20 mouse cellular contexts compared by ENCODE assay signal in genomic region chr19:19043138-19043537, GRCm38 (mm10).
DNase-seq lines count a peak whose midpoint lies in the region; ATAC-seq and TF ChIP-seq lines count a peak whose summit lies in the region.
"Had no signal": no experiment of that assay in that cellular context is flagged by ENCODE, and none has a peak within 500 bp of the region (broad histone marks: within the 10 kb centered on the region; RNA-seq: fewer than 3 reads in every experiment).

No protein-coding gene starts in this region.

- peak; percentile 83 for TF ChIP-seq CTCF in layer of hippocampus, adult 2 months (conservative IDR thresholded peaks at IDR 0.05)

- H3K36me3 ChIP-seq in forebrain, embryonic 14.5 days (ENCODE audit: control insufficient read depth, insufficient read depth, low read length): no peaks in the 10 kb centered on the region
- H3K36me3 ChIP-seq in forebrain, embryonic 16.5 days (ENCODE audit: control insufficient read depth, insufficient read depth): no peaks in the 10 kb centered on the region
- H3K36me3 ChIP-seq: embryonic facial prominence, embryonic 12.5 days; G1E; heart, embryonic 13.5 days; hindbrain, embryonic 15.5 days; liver, embryonic 13.5 days; midbrain, embryonic 15.5 days; neural tube, embryonic 13.5 days had no signal

- WGBS in forebrain, embryonic 14.5 days: 32% methylated on average over 2 of the region's 2 CpGs
- 37% methylated on average over 2 of the region's 2 CpGs for WGBS in forebrain, embryonic 16.5 days

- no peak overlapping the region for H3K9ac ChIP-seq in forebrain, embryonic 14.5 days (ENCODE audit: low read length)
- H3K9ac ChIP-seq in forebrain, embryonic 16.5 days (replicated peaks; ENCODE audit: low read depth, low read length): no peak overlapping the region
- H3K9ac ChIP-seq: embryonic facial prominence, embryonic 12.5 days; forebrain, embryonic 13.5 days; heart, embryonic 13.5 days; hindbrain, embryonic 15.5 days; liver, embryonic 13.5 days; midbrain, embryonic 15.5 days; neural tube, embryonic 13.5 days had no signal

- no peaks in the 10 kb centered on the region for H3K9me3 ChIP-seq in forebrain, embryonic 14.5 days (replicated peaks; ENCODE audit: control insufficient read depth, low read length)
- no peaks in the 10 kb centered on the region for H3K9me3 ChIP-seq in forebrain, embryonic 16.5 days (ENCODE audit: control insufficient read depth, low read length)
- H3K9me3 ChIP-seq: embryonic facial prominence, embryonic 12.5 days; forebrain, embryonic 13.5 days; G1E; heart, embryonic 13.5 days; hindbrain, embryonic 15.5 days; liver, embryonic 13.5 days; midbrain, embryonic 15.5 days; neural tube, embryonic 13.5 days had no signal

- peaks cover 11% of the 10 kb centered on the region for H3K4me1 ChIP-seq in forebrain, embryonic 14.5 days (ENCODE audit: control insufficient read depth, insufficient read depth, low read length)
- 0 out of 2 replicates have a peak, but pooled peaks cover 5% of the 10 kb centered on the region for H3K4me1 ChIP-seq in forebrain, embryonic 16.5 days (replicated peaks; ENCODE audit: control insufficient read depth, insufficient read depth, low read length)
- H3K4me1 ChIP-seq: embryonic facial prominence, embryonic 12.5 days; hindbrain, embryonic 15.5 days; liver, embryonic 13.5 days had no signal

- peak; percentile 52 for DNase-seq in forebrain, embryonic 14.5 days (ENCODE audit: low spot score)
- peak in 1 of 2 experiments; percentile 12 for DNase-seq in layer of hippocampus, adult 2 months (ENCODE audit: low spot score in 2 of 2)
- DNase-seq in layer of hippocampus, postnatal 25 days (ENCODE audit: extremely low spot score in 1 of 2, low spot score in 1 of 2): no peak
- peak; percentile 7 for DNase-seq in 416B (ENCODE audit: low read depth)
- DNase-seq in brain, adult 2 months (ENCODE audit: low read depth, low spot score): peak; percentile 22
- DNase-seq in spleen, adult 12 weeks (ENCODE audit: low spot score): no peak
- DNase-seq in testis, postnatal 10 days (ENCODE audit: low spot score): no peak
- DNase-seq: cerebellum, postnatal 10 days; gastrocnemius, postnatal 25 days; liver, embryonic 13.5 days; lung, postnatal 4 days; thymus, adult 18-20 months had no signal

- ATAC-seq in forebrain, embryonic 14.5 days: no peak
- ATAC-seq in forebrain, embryonic 16.5 days: no peak
- ATAC-seq: forebrain, embryonic 13.5 days; midbrain, embryonic 15.5 days had no signal

- no peaks in the 10 kb centered on the region for H3K27me3 ChIP-seq in forebrain, embryonic 14.5 days (replicated peaks; ENCODE audit: control insufficient read depth, insufficient read depth, low read length)
- H3K27me3 ChIP-seq in forebrain, embryonic 16.5 days (replicated peaks; ENCODE audit: control insufficient read depth, insufficient read depth, low read length): no peaks in the 10 kb centered on the region
- H3K27me3 ChIP-seq: embryonic facial prominence, embryonic 12.5 days; forebrain, embryonic 13.5 days; heart, embryonic 13.5 days; hindbrain, embryonic 15.5 days; liver, embryonic 13.5 days; midbrain, embryonic 15.5 days; neural tube, embryonic 13.5 days had no signal

- no peak overlapping the region for H3K4me3 ChIP-seq in forebrain, embryonic 14.5 days (ENCODE audit: low read depth, low read length)
- no peak overlapping the region for H3K4me3 ChIP-seq in forebrain, embryonic 16.5 days (replicated peaks; ENCODE audit: low read length)
- H3K4me3 ChIP-seq in layer of hippocampus, adult 2 months: no peak overlapping the region
- H3K4me3 ChIP-seq: embryonic facial prominence, embryonic 12.5 days; forebrain, embryonic 13.5 days; heart, embryonic 13.5 days; hindbrain, embryonic 15.5 days; liver, embryonic 13.5 days; midbrain, embryonic 15.5 days; neural tube, embryonic 13.5 days had no signal

- no peak overlapping the region for H3K27ac ChIP-seq in forebrain, embryonic 14.5 days (ENCODE audit: low read depth, low read length)
- H3K27ac ChIP-seq in forebrain, embryonic 16.5 days (ENCODE audit: low read length): no peak overlapping the region
- H3K27ac ChIP-seq in layer of hippocampus, adult 2 months: no peak overlapping the region
- H3K27ac ChIP-seq: embryonic facial prominence, embryonic 12.5 days; forebrain, embryonic 13.5 days; heart, embryonic 13.5 days; hindbrain, embryonic 15.5 days; liver, embryonic 13.5 days; midbrain, embryonic 15.5 days; neural tube, embryonic 13.5 days had no signal

- no peak overlapping the region for H3K4me2 ChIP-seq in forebrain, embryonic 14.5 days (ENCODE audit: low read length)
- H3K4me2 ChIP-seq in forebrain, embryonic 16.5 days (ENCODE audit: low read length): no peak overlapping the region
- H3K4me2 ChIP-seq: embryonic facial prominence, embryonic 12.5 days; forebrain, embryonic 13.5 days; heart, embryonic 13.5 days; hindbrain, embryonic 15.5 days; liver, embryonic 13.5 days; midbrain, embryonic 15.5 days; neural tube, embryonic 13.5 days had no signal

Comparison
In these comparisons a context has a peak if more than half of its experiments do, and no peak if none do; other contexts are left out.
1. DNase-seq: peak in forebrain, embryonic 14.5 days (single experiment), 416B (single experiment) and brain, adult 2 months (single experiment); none in layer of hippocampus, postnatal 25 days (0 of 2), spleen, adult 12 weeks (single experiment) and testis, postnatal 10 days (single experiment).